ENCODE assay signal across 26 mouse cellular contexts in genomic region chr3:126397451-126397850, GRCm38 (mm10). TPM values are rescaled to one million over a fixed set of nuclear protein-coding genes. Genes with fewer than 3 reads are reported as not detected.
DNase-seq lines count a peak whose midpoint lies in the region; ATAC-seq and TF ChIP-seq lines count a peak whose summit lies in the region.
"Had no signal": no experiment of that assay in that cellular context is flagged by ENCODE, and none has a peak within 500 bp of the region (broad histone marks: within the 10 kb centered on the region; RNA-seq: fewer than 3 reads in every experiment).

No protein-coding gene starts in this region.

- TF ChIP-seq CTCF in MEL (IDR thresholded peaks at IDR 0.05 in 2 of 3, conservative IDR thresholded peaks at IDR 0.05 in 1 of 3; ENCODE audit: control insufficient read depth in 1 of 3, insufficient read depth in 1 of 3, low read depth in 2 of 3, low read length in 3 of 3, poor library complexity in 1 of 3, severe bottlenecking in 1 of 3), result no peak

- ATAC-seq in embryonic facial prominence, embryonic 14.5 days (ENCODE audit: low read depth), result no peak
- no peak; the same call in 1 of the 2 replicates for ATAC-seq in heart, embryonic 11.5 days (replicated peaks; ENCODE audit: insufficient number of reproducible peaks, low FRiP score, low TSS enrichment)
- peak; percentile 54; the same call in 1 of the 2 replicates for ATAC-seq in hindbrain, embryonic 15.5 days (ENCODE audit: low FRiP score, low read depth)
- ATAC-seq in hindbrain, embryonic 11.5 days (ENCODE audit: low FRiP score), result no peak
- ATAC-seq: inflammation-experienced regulatory T-cells, adult 6 months; liver, embryonic 12.5 days had no signal

- H3K4me3 ChIP-seq in embryonic facial prominence, embryonic 14.5 days (ENCODE audit: low read depth, low read length), result no peak overlapping the region
- H3K4me3 ChIP-seq in embryonic facial prominence, embryonic 10.5 days, result no peak overlapping the region
- H3K4me3 ChIP-seq in heart, embryonic 11.5 days (ENCODE audit: low read depth, low read length), result no peak overlapping the region
- no peak overlapping the region for H3K4me3 ChIP-seq in heart, embryonic 10.5 days
- H3K4me3 ChIP-seq in hindbrain, embryonic 15.5 days, result no peak overlapping the region
- no peak overlapping the region for H3K4me3 ChIP-seq in hindbrain, embryonic 11.5 days (ENCODE audit: low read depth, low read length)
- no peak overlapping the region for H3K4me3 ChIP-seq in MEL (ENCODE audit: control insufficient read depth in 1 of 2, insufficient read depth in 1 of 2, low read depth in 2 of 2, low read length in 2 of 2)
- H3K4me3 ChIP-seq: erythroblast, embryonic 14.5 days; gastrocnemius, adult 2 months; left cerebral cortex, adult 2 months; limb, embryonic 10.5 days; liver, embryonic 12.5 days; lung, embryonic 15.5 days had no signal

- no peak overlapping the region for H3K4me2 ChIP-seq in embryonic facial prominence, embryonic 14.5 days (ENCODE audit: low read depth, low read length)
- H3K4me2 ChIP-seq in heart, embryonic 11.5 days, result no peak overlapping the region
- no peak overlapping the region for H3K4me2 ChIP-seq in hindbrain, embryonic 15.5 days
- no peak overlapping the region for H3K4me2 ChIP-seq in hindbrain, embryonic 11.5 days (replicated peaks; ENCODE audit: low read depth, low read length)
- H3K4me2 ChIP-seq: liver, embryonic 12.5 days; lung, embryonic 15.5 days had no signal

- H3K9ac ChIP-seq in embryonic facial prominence, embryonic 14.5 days (ENCODE audit: low read depth, low read length), result no peak overlapping the region
- no peak overlapping the region for H3K9ac ChIP-seq in heart, embryonic 11.5 days (ENCODE audit: low read depth, low read length)
- H3K9ac ChIP-seq in hindbrain, embryonic 15.5 days, result no peak overlapping the region
- H3K9ac ChIP-seq in hindbrain, embryonic 11.5 days (ENCODE audit: low read depth, low read length), result no peak overlapping the region
- no peak overlapping the region for H3K9ac ChIP-seq in MEL (ENCODE audit: control insufficient read depth, low read depth, low read length, poor library complexity, severe bottlenecking)
- H3K9ac ChIP-seq: liver, embryonic 12.5 days; lung, embryonic 15.5 days had no signal

- no peaks in the 10 kb centered on the region for H3K79me2 ChIP-seq in MEL (ENCODE audit: control insufficient read depth, insufficient read depth, low read length, poor library complexity)

- no peak for TF ChIP-seq EP300 in MEL (IDR thresholded peaks at IDR 0.05; ENCODE audit: low read depth in 1 of 2, low read length in 2 of 2)

- no peaks in the 10 kb centered on the region for H3K9me3 ChIP-seq in embryonic facial prominence, embryonic 14.5 days (ENCODE audit: control insufficient read depth, low read length)
- no peaks in the 10 kb centered on the region for H3K9me3 ChIP-seq in embryonic facial prominence, embryonic 10.5 days
- H3K9me3 ChIP-seq in heart, embryonic 11.5 days (replicated peaks; ENCODE audit: control insufficient read depth, low read length), result no peaks in the 10 kb centered on the region
- H3K9me3 ChIP-seq in heart, embryonic 10.5 days, result no peaks in the 10 kb centered on the region
- H3K9me3 ChIP-seq in hindbrain, embryonic 15.5 days, result no peaks in the 10 kb centered on the region
- no peaks in the 10 kb centered on the region for H3K9me3 ChIP-seq in hindbrain, embryonic 11.5 days (ENCODE audit: control insufficient read depth, low read length)
- H3K9me3 ChIP-seq in MEL (replicated peaks; ENCODE audit: insufficient read depth, low read length), result no peaks in the 10 kb centered on the region
- H3K9me3 ChIP-seq: limb, embryonic 10.5 days; liver, embryonic 12.5 days; lung, embryonic 15.5 days had no signal

- TF ChIP-seq RAD21 in MEL (IDR thresholded peaks at IDR 0.05; ENCODE audit: low read depth, low read length), result no peak

- no peak overlapping the region for H3K27ac ChIP-seq in embryonic facial prominence, embryonic 14.5 days (replicated peaks; ENCODE audit: low read depth, low read length)
- no peak overlapping the region for H3K27ac ChIP-seq in embryonic facial prominence, embryonic 10.5 days (replicated peaks)
- peak overlapping the region; percentile 60; the same call in 1 of the 2 replicates for H3K27ac ChIP-seq in heart, embryonic 11.5 days (ENCODE audit: low read depth, low read length)
- no peak overlapping the region for H3K27ac ChIP-seq in heart, embryonic 10.5 days
- no peak overlapping the region for H3K27ac ChIP-seq in hindbrain, embryonic 15.5 days (replicated peaks)
- H3K27ac ChIP-seq in hindbrain, embryonic 11.5 days (ENCODE audit: low read depth, low read length), result no peak overlapping the region
- no peak overlapping the region for H3K27ac ChIP-seq in MEL (ENCODE audit: control insufficient read depth, low read depth, low read length)
- H3K27ac ChIP-seq: gastrocnemius, adult 2 months; left cerebral cortex, adult 2 months; limb, embryonic 10.5 days; liver, embryonic 12.5 days; lung, embryonic 15.5 days had no signal

- DNase-seq in embryonic facial prominence, embryonic 14.5 days (ENCODE audit: low spot score), result peak; percentile 12
- DNase-seq in embryonic facial prominence, embryonic 10.5 days (ENCODE audit: low spot score), result no peak
- no peak for DNase-seq in heart, embryonic 10.5 days (ENCODE audit: low spot score)
- no peak for DNase-seq in hindbrain, embryonic 11.5 days (ENCODE audit: low spot score)
- peak; percentile 6 for DNase-seq in MEL (ENCODE audit: low read depth, low spot score)
- DNase-seq in embryo, embryonic 10 days (ENCODE audit: low spot score), result no peak
- DNase-seq: adrenal gland, adult 2 months; cerebellum, adult 11 months; cerebellum, postnatal 25 days; gastrocnemius, adult 2 months; kidney, adult 8-10 months; kidney, postnatal 25 days; retina, postnatal 1 day; right cerebral cortex, postnatal 4 days; thymus, postnatal 36 days had no signal

- WGBS in embryonic facial prominence, embryonic 14.5 days, result 62% methylated on average over 2 of the region's 2 CpGs
- 82% methylated on average over 2 of the region's 2 CpGs for WGBS in embryonic facial prominence, embryonic 10.5 days
- 50% methylated on average over 2 of the region's 2 CpGs for WGBS in heart, embryonic 11.5 days (ENCODE audit: insufficient replicate concordance)
- 60% methylated on average over 2 of the region's 2 CpGs for WGBS in heart, embryonic 10.5 days
- WGBS in hindbrain, embryonic 15.5 days, result 63% methylated on average over 2 of the region's 2 CpGs
- WGBS in hindbrain, embryonic 11.5 days, result 82% methylated on average over 2 of the region's 2 CpGs

- TF ChIP-seq POLR2A in MEL (IDR thresholded peaks at IDR 0.05; ENCODE audit: control insufficient read depth in 1 of 2, insufficient read depth in 1 of 2, low read depth in 1 of 2, low read length in 2 of 2, poor library complexity in 1 of 2), result no peak

- no peaks in the 10 kb centered on the region for H3K27me3 ChIP-seq in embryonic facial prominence, embryonic 14.5 days (replicated peaks; ENCODE audit: control insufficient read depth, insufficient read depth, low read length)
- no peaks in the 10 kb centered on the region for H3K27me3 ChIP-seq in embryonic facial prominence, embryonic 10.5 days (replicated peaks; ENCODE audit: low read depth, poor library complexity, severe bottlenecking)
- H3K27me3 ChIP-seq in heart, embryonic 11.5 days (ENCODE audit: control insufficient read depth, insufficient read depth, low read length), result no peaks in the 10 kb centered on the region
- no peaks in the 10 kb centered on the region for H3K27me3 ChIP-seq in heart, embryonic 10.5 days (ENCODE audit: insufficient read depth, poor library complexity, severe bottlenecking)
- H3K27me3 ChIP-seq in hindbrain, embryonic 15.5 days, result no peaks in the 10 kb centered on the region
- no peaks in the 10 kb centered on the region for H3K27me3 ChIP-seq in hindbrain, embryonic 11.5 days (ENCODE audit: control insufficient read depth, insufficient read depth, low read length)
- H3K27me3 ChIP-seq in MEL (ENCODE audit: control insufficient read depth in 1 of 2, insufficient read depth in 2 of 2, low read length in 2 of 2), result no peaks in the 10 kb centered on the region
- H3K27me3 ChIP-seq: liver, embryonic 12.5 days; lung, embryonic 15.5 days had no signal

- no peaks in the 10 kb centered on the region for H3K36me3 ChIP-seq in embryonic facial prominence, embryonic 14.5 days (ENCODE audit: control insufficient read depth, insufficient read depth, low read length)
- no peaks in the 10 kb centered on the region for H3K36me3 ChIP-seq in embryonic facial prominence, embryonic 10.5 days (replicated peaks)
- no peaks in the 10 kb centered on the region for H3K36me3 ChIP-seq in heart, embryonic 11.5 days (ENCODE audit: control insufficient read depth, insufficient read depth, low read length)
- no peaks in the 10 kb centered on the region for H3K36me3 ChIP-seq in heart, embryonic 10.5 days
- no peaks in the 10 kb centered on the region for H3K36me3 ChIP-seq in hindbrain, embryonic 15.5 days
- no peaks in the 10 kb centered on the region for H3K36me3 ChIP-seq in hindbrain, embryonic 11.5 days (ENCODE audit: control insufficient read depth, insufficient read depth, low read length)
- H3K36me3 ChIP-seq in MEL (ENCODE audit: control insufficient read depth in 1 of 2, insufficient read depth in 2 of 2, low read length in 2 of 2), result no peaks in the 10 kb centered on the region; a peak in 1 of 4 replicates
- H3K36me3 ChIP-seq: limb, embryonic 10.5 days; liver, embryonic 12.5 days; lung, embryonic 15.5 days had no signal

- H3K4me1 ChIP-seq in embryonic facial prominence, embryonic 14.5 days (ENCODE audit: control insufficient read depth, insufficient read depth, low read length), result no peaks in the 10 kb centered on the region
- H3K4me1 ChIP-seq in embryonic facial prominence, embryonic 10.5 days, result no peaks in the 10 kb centered on the region
- H3K4me1 ChIP-seq in heart, embryonic 11.5 days (ENCODE audit: control insufficient read depth, insufficient read depth, low read length), result peaks cover 7% of the 10 kb centered on the region
- peaks cover 8% of the 10 kb centered on the region for H3K4me1 ChIP-seq in heart, embryonic 10.5 days
- no peaks in the 10 kb centered on the region for H3K4me1 ChIP-seq in hindbrain, embryonic 15.5 days (replicated peaks)
- no peaks in the 10 kb centered on the region for H3K4me1 ChIP-seq in hindbrain, embryonic 11.5 days (replicated peaks; ENCODE audit: control insufficient read depth, insufficient read depth, low read length)
- H3K4me1 ChIP-seq in MEL (ENCODE audit: control insufficient read depth in 1 of 2, insufficient read depth in 2 of 2, low read length in 2 of 2), result no peaks in the 10 kb centered on the region
- H3K4me1 ChIP-seq: limb, embryonic 10.5 days; liver, embryonic 12.5 days; lung, embryonic 15.5 days had no signal

RNA-seq across cellular contexts. Expression of gene Arsj, which starts 34.0 kb away (rescaled TPM):
- polyA plus RNA-seq in embryonic facial prominence, embryonic 14.5 days (2014; fragmentation: Nextera tagmentation; extraction: Ambion mirVana), result 5.0 and 5.6 TPM in 2 replicates
- 0.07 TPM in 1 of 2 replicates, not detected in the other for polyA plus RNA-seq in embryonic facial prominence, embryonic 10.5 days (2016; fragmentation: Nextera tagmentation; extraction: Ambion mirVana)
- polyA plus RNA-seq in heart, embryonic 11.5 days (2014; fragmentation: Nextera tagmentation; extraction: Ambion mirVana), result 0.26 and 0.34 TPM in 2 replicates
- polyA plus RNA-seq in heart, embryonic 10.5 days (2016; fragmentation: Nextera tagmentation; extraction: Ambion mirVana), result 0.25 TPM in 1 of 2 replicates, not detected in the other
- polyA plus RNA-seq in hindbrain, embryonic 15.5 days (2015; fragmentation: Nextera tagmentation; extraction: Ambion mirVana), result 0.30 and 0.37 TPM in 2 replicates
- polyA plus RNA-seq in hindbrain, embryonic 11.5 days (2014; fragmentation: Nextera tagmentation; extraction: Ambion mirVana), result 0.56 and 1.3 TPM in 2 replicates
- not detected in 2 replicates for total RNA-seq in MEL (2012; rRNA removed)
- not detected for polyA plus RNA-seq in MEL (2012; ENCODE audit: insufficient read depth in 1 of 2, insufficient read length in 2 of 2, low read depth in 1 of 2, low replicate concordance in 2 of 2, missing spikeins in 1 of 2)
- total RNA-seq: granulocyte monocyte progenitor cell, adult 5-6 weeks; megakaryocyte, adult 5-6 weeks had no signal
- polyA plus RNA-seq: erythroblast, embryonic 14.5 days; inflammation-experienced regulatory T-cells, adult 6 months; liver, embryonic 12.5 days; testis, adult 2 months had no signal

Comparison
In these comparisons a context has a peak if more than half of its experiments do, and no peak if none do; other contexts are left out.
1. DNase-seq: peak in embryonic facial prominence, embryonic 14.5 days (single experiment) and MEL (single experiment); none in embryonic facial prominence, embryonic 10.5 days (single experiment), heart, embryonic 10.5 days (single experiment), hindbrain, embryonic 11.5 days (single experiment) and embryo, embryonic 10 days (single experiment).